Mouse (Mus musculus) G1E (cell line): ENCODE data around the gene Lin28b.

Source experiments
- CTCF ChIP-seq: IDR thresholded peaks from 2 replicates; pipeline ENCODE4 v1.5.1; 2012; ENCODE audit warnings: low read depth, low read length, inconsistent platforms, mixed read lengths
- GATA1 ChIP-seq: IDR thresholded peaks from 2 replicates; pipeline ENCODE4 v1.6.1; 2012; ENCODE audit warnings: borderline replicate concordance, low read length, inconsistent platforms, mixed read lengths
- GATA2 ChIP-seq: IDR thresholded peaks from 2 replicates; pipeline ENCODE4 v1.6.1; 2012; ENCODE audit warnings: low read depth, low read length, inconsistent platforms, borderline replicate concordance
- POLR2AphosphoS5 ChIP-seq: IDR thresholded peaks from 2 replicates; pipeline ENCODE4 v1.6.1; 2012; ENCODE audit warnings: low read depth, low read length, inconsistent platforms; ENCODE audit not compliant: insufficient replicate concordance
- TAL1 ChIP-seq: conservative IDR thresholded peaks from 2 replicates; pipeline ENCODE4 v1.6.1; 2012; ENCODE audit warnings: low read depth, low read length, inconsistent platforms, mixed read lengths

DNA sequence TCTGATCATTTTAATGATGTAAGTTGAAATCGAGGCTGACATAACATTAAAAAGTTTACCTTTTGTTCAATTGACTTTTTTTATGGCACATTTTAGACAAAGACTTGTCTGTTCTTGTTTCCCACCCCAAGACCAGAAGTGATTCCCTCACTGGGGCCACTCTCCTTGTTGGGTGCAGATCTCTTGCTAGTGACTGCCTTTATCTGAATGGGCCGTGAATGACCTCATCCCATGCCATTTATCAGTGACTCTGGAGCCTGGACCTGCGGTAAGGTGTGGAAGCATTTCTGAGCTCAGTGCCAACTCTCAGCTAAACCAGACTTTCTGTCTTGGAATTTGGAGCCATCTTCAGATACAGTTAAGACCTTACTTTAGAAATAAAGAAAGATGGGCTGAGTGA, 116.6 kb downstream of the Lin28b start:
- no peak for TF ChIP-seq CTCF
- no peak for TF ChIP-seq TAL1
- TF ChIP-seq GATA1: no peak
- no peak for TF ChIP-seq POLR2AphosphoS5
- no peak for TF ChIP-seq GATA2
